Mouse (Mus musculus): ENCODE measurements around the gene Ccr7. TPM values are rescaled to one million over a fixed set of nuclear protein-coding genes. Genes with fewer than 3 reads are reported as not detected.
A peak's percentile ranks its signal among the peaks of the same experiment; 100 is the strongest.

Gene Ccr7
- polyA plus RNA-seq, 1 experiment from 2014 or later: 0.45 TPM

DNA sequence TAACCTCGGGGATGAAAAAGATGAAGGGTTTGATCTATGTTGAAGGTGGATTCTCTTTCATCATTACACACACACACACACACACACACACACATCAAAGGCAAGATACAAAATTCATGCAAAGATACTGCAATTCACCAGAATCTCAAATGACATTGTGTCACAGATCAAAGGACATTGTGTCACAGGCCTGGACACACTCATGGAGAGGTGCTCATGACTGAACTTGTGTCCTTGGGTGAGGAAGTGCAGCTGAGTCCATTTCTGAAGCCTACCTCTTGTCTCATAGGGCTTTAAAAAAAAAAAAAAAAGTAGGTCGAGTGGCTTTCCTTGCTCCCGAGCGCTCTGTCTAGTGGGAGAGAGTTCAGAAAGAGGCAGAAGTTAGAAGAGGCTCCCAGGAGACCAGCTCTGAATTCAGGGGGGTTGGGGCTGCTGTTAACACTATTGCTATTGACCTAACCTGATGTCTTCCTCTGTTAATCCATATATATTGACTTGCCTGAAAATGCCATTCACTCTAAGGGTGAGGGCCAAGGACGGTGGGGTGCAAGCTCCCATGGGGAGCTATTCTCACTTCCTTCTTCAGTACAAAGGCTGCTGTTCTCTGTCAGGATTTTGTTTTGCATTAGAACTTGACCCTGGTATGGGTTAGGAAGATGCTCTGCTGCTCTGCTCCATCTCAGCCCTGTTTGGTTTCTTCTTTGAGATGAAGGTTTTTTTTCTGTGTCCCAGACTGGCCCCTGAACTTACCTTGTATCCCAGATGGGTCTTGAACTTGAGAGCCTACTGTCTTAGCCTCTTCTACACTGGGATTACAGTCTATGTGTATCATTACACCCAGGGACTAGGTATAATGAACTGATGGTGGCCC is 22.4 kb upstream of the Ccr7 start:
- no peak for ATAC-seq (ENCODE audit: insufficient read depth)
- WGBS: 54% methylated on average over 5 of the region's 5 CpGs

DNA sequence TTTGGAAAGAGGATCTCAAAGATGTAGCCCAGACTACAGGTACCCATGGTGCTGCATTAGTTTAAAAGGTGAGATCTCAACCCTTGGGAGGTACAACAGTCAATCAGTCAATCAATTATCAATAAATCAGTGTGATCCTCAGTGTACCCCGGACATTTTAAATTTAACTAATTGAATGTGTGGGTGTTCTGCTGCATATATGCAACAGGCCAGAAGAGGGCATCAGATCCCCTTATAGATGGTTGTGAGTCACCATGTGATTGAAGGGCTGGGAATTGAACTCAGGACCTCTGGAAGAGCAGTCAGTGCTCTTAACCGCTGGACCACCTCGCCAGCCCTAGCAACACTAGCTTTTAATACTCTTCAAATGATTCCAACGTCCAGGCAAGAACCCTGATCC is 17.1 kb upstream of the Ccr7 start:
- Histone ChIP-seq H3K36me3 (ENCODE audit: insufficient read depth) (no peaks in the 10 kb centered on the region), H3K4me1 (ENCODE audit: insufficient read depth) (no peaks in the 10 kb centered on the region), H3K27me3 (ENCODE audit: insufficient read depth, low read length) (no peaks in the 10 kb centered on the region), H3K9me3 (ENCODE audit: low read depth, low read length) (no peaks in the 10 kb centered on the region), H3K27ac (ENCODE audit: low read depth) (no peak overlapping the region), H3K4me2 (no peak overlapping the region), H3K9ac (no peak overlapping the region), H3K4me3 (ENCODE audit: low read depth, low read length) (no peak overlapping the region)
- WGBS: 72% methylated on average over 4 of the region's 4 CpGs
- ATAC-seq (ENCODE audit: insufficient read depth) (no peak), DNase-seq (no peak)
- peak; percentile 1; the same call in 1 of the 2 replicates for TF ChIP-seq CTCF (IDR thresholded peaks at IDR 0.05; ENCODE audit: low read depth)

More for the DNA sequence above, 22.4 kb upstream of the Ccr7 start:
- no peak for TF ChIP-seq CTCF (IDR thresholded peaks at IDR 0.05; ENCODE audit: low read depth)
- H3K36me3 ChIP-seq (ENCODE audit: insufficient read depth): no peaks in the 10 kb centered on the region
- no peak for DNase-seq
- no peak overlapping the region for H3K9ac ChIP-seq
- no peak overlapping the region for H3K27ac ChIP-seq (ENCODE audit: low read depth)
- no peaks in the 10 kb centered on the region for H3K4me1 ChIP-seq (ENCODE audit: insufficient read depth)
- H3K9me3 ChIP-seq (ENCODE audit: low read depth, low read length): no peaks in the 10 kb centered on the region
- no peak overlapping the region for H3K4me3 ChIP-seq (ENCODE audit: low read depth, low read length)
- H3K4me2 ChIP-seq: no peak overlapping the region
- no peaks in the 10 kb centered on the region for H3K27me3 ChIP-seq (ENCODE audit: insufficient read depth, low read length)

DNA sequence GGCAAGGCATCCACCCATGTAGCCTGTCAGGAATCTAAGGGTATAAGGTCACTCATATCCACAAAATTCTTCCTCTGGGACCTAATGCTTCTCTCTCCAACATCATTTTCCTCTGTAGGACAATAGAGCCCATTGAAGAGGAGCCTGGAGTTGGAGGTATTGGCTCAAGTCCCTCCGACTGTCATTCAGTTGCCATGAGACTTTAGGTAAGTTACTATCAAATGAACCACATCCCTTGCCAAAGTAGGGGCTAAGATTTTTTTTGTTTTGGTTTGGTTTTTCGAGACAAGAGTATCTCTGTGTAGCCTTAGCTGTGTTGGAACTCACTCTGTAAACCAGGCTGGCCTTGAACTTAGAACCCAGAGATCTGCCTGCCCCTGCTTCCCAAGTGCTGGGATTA is 16.6 kb upstream of the Ccr7 start:
- H3K4me3 ChIP-seq (ENCODE audit: low read depth, low read length): no peak overlapping the region
- ATAC-seq (ENCODE audit: insufficient read depth) (no peak), DNase-seq (no peak)
- H3K9ac ChIP-seq: no peak overlapping the region
- no peaks in the 10 kb centered on the region for H3K36me3 ChIP-seq (ENCODE audit: insufficient read depth)
- no peak for TF ChIP-seq CTCF (IDR thresholded peaks at IDR 0.05; ENCODE audit: low read depth)
- no peaks in the 10 kb centered on the region for H3K27me3 ChIP-seq (ENCODE audit: insufficient read depth, low read length)
- no peak overlapping the region for H3K4me2 ChIP-seq
- WGBS: 79% methylated on average over 2 of the region's 2 CpGs
- H3K27ac ChIP-seq (ENCODE audit: low read depth): no peak overlapping the region
- H3K4me1 ChIP-seq (ENCODE audit: insufficient read depth): no peaks in the 10 kb centered on the region
- H3K9me3 ChIP-seq (ENCODE audit: low read depth, low read length): no peaks in the 10 kb centered on the region

DNA sequence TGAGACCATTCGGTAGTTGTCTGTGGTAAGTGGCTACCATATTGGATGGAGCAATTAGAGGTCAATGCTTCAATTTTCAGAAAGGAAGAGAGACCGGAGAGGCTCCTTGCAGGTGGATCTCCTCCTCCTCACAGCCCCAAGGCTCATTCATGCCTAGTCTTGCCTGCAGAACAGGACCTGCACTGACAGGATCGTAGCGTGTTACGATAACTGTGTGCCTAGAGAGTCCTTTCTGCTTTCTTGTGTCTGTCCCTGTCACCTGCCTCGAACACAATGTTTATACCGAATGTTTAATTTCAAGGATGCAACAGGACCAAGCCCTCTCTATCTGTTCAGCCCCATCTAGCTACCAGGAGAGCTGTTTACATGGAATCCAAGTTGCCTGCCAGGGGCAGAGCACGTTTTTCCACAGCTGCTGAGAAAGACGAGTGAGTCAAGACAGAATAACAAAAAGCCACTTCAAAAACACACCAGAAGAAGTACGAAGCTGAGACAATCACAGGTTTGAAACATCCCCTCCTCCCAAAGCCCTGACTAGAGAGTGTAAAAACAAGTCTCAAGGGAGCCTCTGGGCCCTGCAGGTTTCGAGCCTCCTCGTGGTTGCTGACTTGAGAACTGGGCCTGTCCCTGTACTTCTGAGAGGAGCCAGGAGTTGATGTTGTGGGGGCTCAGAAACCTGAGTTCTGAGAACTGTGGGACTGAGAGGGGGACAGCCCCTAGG is 15.8 kb upstream of the Ccr7 start:
- Histone ChIP-seq H3K4me1 (ENCODE audit: insufficient read depth) (no peaks in the 10 kb centered on the region), H3K27me3 (ENCODE audit: insufficient read depth, low read length) (no peaks in the 10 kb centered on the region), H3K9ac (no peak overlapping the region), H3K36me3 (ENCODE audit: insufficient read depth) (no peaks in the 10 kb centered on the region), H3K27ac (ENCODE audit: low read depth) (no peak overlapping the region), H3K4me3 (ENCODE audit: low read depth, low read length) (no peak overlapping the region), H3K9me3 (ENCODE audit: low read depth, low read length) (no peaks in the 10 kb centered on the region), H3K4me2 (no peak overlapping the region)
- TF ChIP-seq CTCF (IDR thresholded peaks at IDR 0.05; ENCODE audit: low read depth): no peak
- DNase-seq (no peak), ATAC-seq (ENCODE audit: insufficient read depth) (no peak)
- WGBS: 63% methylated on average over 12 of the region's 12 CpGs

DNA sequence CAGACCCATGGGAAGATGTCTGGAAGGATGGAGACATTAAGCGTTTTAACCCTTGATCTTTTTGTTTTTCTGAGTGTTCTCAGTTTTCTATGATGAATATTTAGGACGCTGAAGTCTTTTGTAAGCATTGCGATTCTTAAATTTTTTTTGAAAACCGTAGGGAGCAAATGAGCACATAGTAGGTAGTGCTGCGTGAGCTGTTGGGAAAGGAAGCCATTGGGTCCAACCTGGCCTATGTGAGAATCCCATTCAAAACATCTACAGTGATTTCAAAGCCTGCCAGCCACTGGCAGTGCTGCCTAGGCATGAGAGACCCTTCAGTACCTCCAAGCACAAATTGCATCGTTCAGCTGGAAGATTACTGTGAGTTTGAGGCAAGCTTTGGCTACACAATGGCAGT is 15.1 kb upstream of the Ccr7 start:
- Histone ChIP-seq H3K9me3 (ENCODE audit: low read depth, low read length) (no peaks in the 10 kb centered on the region), H3K4me2 (no peak overlapping the region), H3K27me3 (ENCODE audit: insufficient read depth, low read length) (no peaks in the 10 kb centered on the region), H3K36me3 (ENCODE audit: insufficient read depth) (no peaks in the 10 kb centered on the region), H3K4me3 (ENCODE audit: low read depth, low read length) (no peak overlapping the region), H3K9ac (no peak overlapping the region), H3K4me1 (ENCODE audit: insufficient read depth) (no peaks in the 10 kb centered on the region), H3K27ac (ENCODE audit: low read depth) (no peak overlapping the region)
- DNase-seq (no peak), ATAC-seq (ENCODE audit: insufficient read depth) (no peak)
- WGBS: 87% methylated on average over 6 of the region's 6 CpGs
- TF ChIP-seq CTCF (IDR thresholded peaks at IDR 0.05; ENCODE audit: low read depth): no peak

DNA sequence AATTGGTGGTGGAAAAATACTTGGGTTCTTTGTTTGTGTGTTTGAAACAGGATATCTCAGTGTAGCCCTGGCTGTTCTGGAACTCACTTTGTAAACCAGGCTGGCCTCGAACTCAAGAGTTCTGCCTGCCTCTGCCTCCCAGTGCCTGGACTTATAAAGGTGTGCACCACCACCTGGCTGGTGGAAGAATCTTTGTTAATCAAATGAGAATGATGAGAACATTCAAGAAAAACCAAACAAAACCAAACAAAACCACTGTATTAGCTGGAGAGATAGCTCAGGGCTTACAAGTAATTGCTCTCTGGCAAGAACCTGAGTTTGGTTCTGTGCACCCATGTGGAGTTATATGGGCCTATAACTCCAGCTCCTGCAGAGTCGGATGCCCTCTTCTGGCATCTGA is 14.6 kb upstream of the Ccr7 start:
- Histone ChIP-seq H3K27ac (ENCODE audit: low read depth) (no peak overlapping the region), H3K27me3 (ENCODE audit: insufficient read depth, low read length) (no peaks in the 10 kb centered on the region), H3K4me3 (ENCODE audit: low read depth, low read length) (no peak overlapping the region), H3K4me1 (ENCODE audit: insufficient read depth) (no peaks in the 10 kb centered on the region), H3K4me2 (no peak overlapping the region), H3K36me3 (ENCODE audit: insufficient read depth) (no peaks in the 10 kb centered on the region), H3K9ac (no peak overlapping the region), H3K9me3 (ENCODE audit: low read depth, low read length) (no peaks in the 10 kb centered on the region)
- DNase-seq: no peak
- WGBS: 83% methylated on average over 2 of the region's 2 CpGs
- TF ChIP-seq CTCF (IDR thresholded peaks at IDR 0.05; ENCODE audit: low read depth): no peak
- ATAC-seq (ENCODE audit: insufficient read depth): no peak

DNA sequence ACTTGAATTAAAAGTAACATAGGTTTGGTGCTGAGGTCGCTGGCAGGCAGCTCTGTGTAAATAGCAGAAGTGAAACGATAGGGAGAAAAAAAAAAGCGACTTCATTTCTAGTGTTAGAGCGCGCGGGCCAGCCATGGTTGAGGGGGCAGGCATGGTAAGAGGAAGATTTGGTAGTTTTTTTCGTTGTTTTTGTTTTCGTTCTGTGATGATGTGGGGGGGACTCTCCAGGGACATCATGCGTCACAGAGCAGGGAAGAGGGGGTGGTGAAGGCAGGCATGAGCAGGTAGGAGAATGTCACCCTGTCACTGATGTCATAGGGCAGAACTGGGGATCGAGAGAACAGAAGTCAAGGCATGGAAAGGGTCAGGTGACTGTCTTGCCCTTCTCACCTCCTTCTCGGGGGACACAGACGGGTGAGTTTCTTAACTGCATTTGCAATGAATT is 13.2 kb upstream of the Ccr7 start:
- Histone ChIP-seq H3K9me3 (ENCODE audit: low read depth, low read length) (no peaks in the 10 kb centered on the region), H3K4me2 (no peak overlapping the region), H3K4me1 (ENCODE audit: insufficient read depth) (no peaks in the 10 kb centered on the region), H3K27ac (ENCODE audit: low read depth) (no peak overlapping the region), H3K4me3 (ENCODE audit: low read depth, low read length) (no peak overlapping the region), H3K27me3 (ENCODE audit: insufficient read depth, low read length) (no peaks in the 10 kb centered on the region), H3K9ac (no peak overlapping the region), H3K36me3 (ENCODE audit: insufficient read depth) (no peaks in the 10 kb centered on the region)
- no peak for TF ChIP-seq CTCF (IDR thresholded peaks at IDR 0.05; ENCODE audit: low read depth)
- ATAC-seq (ENCODE audit: insufficient read depth) (no peak), DNase-seq (no peak)
- WGBS: 59% methylated on average over 12 of the region's 12 CpGs

Data from lung, embryonic 14.5 days (tissue).